ENCODE assay signal across 8 mouse cellular contexts in genomic region chr6:92090497-92090896, GRCm38 (mm10). TPM values are rescaled to one million over a fixed set of nuclear protein-coding genes. Genes with fewer than 3 reads are reported as not detected.
DNase-seq lines count a peak whose midpoint lies in the region; ATAC-seq and TF ChIP-seq lines count a peak whose summit lies in the region.

No protein-coding gene starts in this region.

- H3K9ac ChIP-seq in forebrain, embryonic 14.5 days (ENCODE audit: low read length), result peak overlapping the region; percentile 98
- H3K9ac ChIP-seq in liver, embryonic 15.5 days, result peak overlapping the region; percentile 99

- H3K4me1 ChIP-seq in heart, embryonic 10.5 days, result peaks cover 22% of the 10 kb centered on the region
- H3K4me1 ChIP-seq in E14TG2a.4 (replicated peaks; ENCODE audit: low read depth, low read length), result peaks cover 36% of the 10 kb centered on the region
- H3K4me1 ChIP-seq in forebrain, embryonic 14.5 days (ENCODE audit: control insufficient read depth, insufficient read depth, low read length), result peaks cover 22% of the 10 kb centered on the region
- peaks cover 39% of the 10 kb centered on the region for H3K4me1 ChIP-seq in liver, embryonic 15.5 days (replicated peaks)

- peak overlapping the region; percentile 99 for H3K27ac ChIP-seq in heart, embryonic 10.5 days
- peak overlapping the region; percentile 99 for H3K27ac ChIP-seq in forebrain, embryonic 14.5 days (ENCODE audit: low read depth, low read length)
- H3K27ac ChIP-seq in liver, embryonic 15.5 days (replicated peaks), result peak overlapping the region; percentile 100

- H3K9me3 ChIP-seq in heart, embryonic 10.5 days, result no peaks in the 10 kb centered on the region
- no peaks in the 10 kb centered on the region for H3K9me3 ChIP-seq in E14TG2a.4 (ENCODE audit: low read length)
- no peaks in the 10 kb centered on the region for H3K9me3 ChIP-seq in forebrain, embryonic 14.5 days (replicated peaks; ENCODE audit: control insufficient read depth, low read length)
- no peaks in the 10 kb centered on the region for H3K9me3 ChIP-seq in liver, embryonic 15.5 days (replicated peaks)

- peak overlapping the region; percentile 91 for H3K4me3 ChIP-seq in heart, embryonic 10.5 days
- H3K4me3 ChIP-seq in E14TG2a.4 (replicated peaks; ENCODE audit: low read length), result peak overlapping the region; percentile 89
- peak overlapping the region; percentile 96 for H3K4me3 ChIP-seq in forebrain, embryonic 14.5 days (ENCODE audit: low read depth, low read length)
- peak overlapping the region; percentile 98 for H3K4me3 ChIP-seq in liver, embryonic 15.5 days (replicated peaks)

- H3K27me3 ChIP-seq in heart, embryonic 10.5 days (ENCODE audit: insufficient read depth, poor library complexity, severe bottlenecking), result no peaks in the 10 kb centered on the region
- no peaks in the 10 kb centered on the region for H3K27me3 ChIP-seq in E14TG2a.4 (ENCODE audit: insufficient read depth, low read length)
- no peaks in the 10 kb centered on the region for H3K27me3 ChIP-seq in forebrain, embryonic 14.5 days (replicated peaks; ENCODE audit: control insufficient read depth, insufficient read depth, low read length)
- no peaks in the 10 kb centered on the region for H3K27me3 ChIP-seq in liver, embryonic 15.5 days

- WGBS in heart, embryonic 10.5 days, result 5% methylated on average over 4 of the region's 4 CpGs
- under 1% methylated on average over 4 of the region's 4 CpGs for WGBS in forebrain, embryonic 14.5 days
- WGBS in liver, embryonic 15.5 days (ENCODE audit: insufficient replicate concordance), result 5% methylated on average over 4 of the region's 4 CpGs

- no peaks in the 10 kb centered on the region for H3K36me3 ChIP-seq in heart, embryonic 10.5 days
- no peaks in the 10 kb centered on the region for H3K36me3 ChIP-seq in E14TG2a.4 (ENCODE audit: insufficient read depth, low read length)
- no peaks in the 10 kb centered on the region for H3K36me3 ChIP-seq in forebrain, embryonic 14.5 days (ENCODE audit: control insufficient read depth, insufficient read depth, low read length)
- no peaks in the 10 kb centered on the region for H3K36me3 ChIP-seq in liver, embryonic 15.5 days (replicated peaks)

- no peak for ATAC-seq in forebrain, embryonic 14.5 days
- ATAC-seq in liver, embryonic 15.5 days (ENCODE audit: insufficient read depth), result no peak

- H3K4me2 ChIP-seq in forebrain, embryonic 14.5 days (ENCODE audit: low read length), result peak overlapping the region; percentile 55
- H3K4me2 ChIP-seq in liver, embryonic 15.5 days, result peak overlapping the region; percentile 82

- TF ChIP-seq CTCF in E14TG2a.4 (conservative IDR thresholded peaks at IDR 0.05; ENCODE audit: low read length), result no peak

- DNase-seq in heart, embryonic 10.5 days (ENCODE audit: low spot score), result peak; percentile 66
- DNase-seq in heart, adult 8-10 months (ENCODE audit: low spot score), result no peak
- no peak for DNase-seq in forebrain, embryonic 14.5 days (ENCODE audit: low spot score)
- no peak for DNase-seq in ovary, postnatal 14 days (ENCODE audit: low spot score)
- no peak for DNase-seq in spleen, postnatal 4 days (ENCODE audit: low spot score in 2 of 2)
- no peak for DNase-seq in cerebellum, postnatal 4 days (ENCODE audit: low spot score in 2 of 2)

RNA-seq across cellular contexts. Expression of gene Nr2c2, which starts 0.7 kb away (rescaled TPM):
- polyA plus RNA-seq in heart, embryonic 10.5 days (2016; fragmentation: Nextera tagmentation; extraction: Ambion mirVana), result 15.0 and 15.6 TPM in 2 replicates
- total RNA-seq in heart, adult 8-10 months (2022), result 10 to 100 TPM; 20.0 to 24.9 (median 21.8) TPM
- 16.1 and 18.7 TPM in 2 replicates for polyA plus RNA-seq in forebrain, embryonic 14.5 days (2014; fragmentation: Nextera tagmentation; extraction: Ambion mirVana)
- polyA plus RNA-seq in liver, embryonic 15.5 days (2015; fragmentation: Nextera tagmentation; extraction: Ambion mirVana), result 6.8 and 8.5 TPM in 2 replicates
